Mouse (Mus musculus) neural tube, embryonic 12.5 days (tissue): ENCODE results near the gene Zbbx. TPM values are rescaled to one million over a fixed set of nuclear protein-coding genes. Genes with fewer than 3 reads are reported as not detected.

Source experiments
- ATAC-seq: fragments of 200-750 bp; cut with Nextera tagmentation; 2 replicates; pipeline ENCODE4 v1.8.0; 2017; ENCODE audit warnings: low read depth, mild to moderate bottlenecking, moderate TSS enrichment, moderate library complexity; ENCODE audit not compliant: low FRiP score
- H3K27ac ChIP-seq: fragments of 300-500 bp; sonication (generic); 2 replicates; pipeline ENCODE4 v1.5.1; 2016
- H3K27me3 ChIP-seq: fragments of 300-500 bp; sonication (generic); replicated peaks from 2 replicates; pipeline ENCODE4 v1.6.1; 2016; ENCODE audit warnings: mild to moderate bottlenecking
- H3K36me3 ChIP-seq: fragments of 300-500 bp; sonication (generic); 2 replicates; pipeline ENCODE4 v1.6.1; 2016; ENCODE audit warnings: mild to moderate bottlenecking
- H3K4me1 ChIP-seq: fragments of 300-500 bp; sonication (generic); 2 replicates; pipeline ENCODE4 v1.6.1; 2016
- H3K4me2 ChIP-seq: fragments of 300-500 bp; sonication (generic); replicated peaks from 2 replicates; pipeline ENCODE4 v1.6.1; 2016; ENCODE audit warnings: mild to moderate bottlenecking
- H3K4me3 ChIP-seq: fragments of 300-500 bp; sonication (generic); 2 replicates; pipeline ENCODE4 v1.5.1; 2016
- H3K9ac ChIP-seq: fragments of 300-500 bp; sonication (generic); 2 replicates; pipeline ENCODE4 v1.6.1; 2016; ENCODE audit warnings: mild to moderate bottlenecking
- H3K9me3 ChIP-seq: fragments of 300-500 bp; sonication (generic); 2 replicates; pipeline ENCODE4 v1.6.1; 2016; ENCODE audit warnings: mild to moderate bottlenecking
- WGBS: fragments of 180-500 bp; shearing (Covaris S2); methylation state at CpG from one replicate; pipeline ENCODE4 v1.1.7; 2016; 5-methylcytosine and 5-hydroxymethylcytosine counted together
- polyA plus RNA-seq: library from polyadenylated mRNA; unstranded; fragments of >200 nt; fragmentation: Nextera tagmentation; extraction: Ambion mirVana; gene quantifications from 2 replicates; pipeline ENCODE4 v1.2.1, GENCODE M21; 2016

Gene Zbbx
- not detected in 2 replicates for polyA plus RNA-seq

- peak within 1 kb of the TSS; percentile 67 for H3K4me2 ChIP-seq
- no peak within 1 kb of the TSS for H3K27ac ChIP-seq
- peak within 1 kb of the TSS; percentile 32 for H3K4me3 ChIP-seq
- H3K9ac ChIP-seq = no peak within 1 kb of the TSS
- 15% methylated on average over 20 of the region's 20 CpGs for WGBS
- peak; percentile 99 for ATAC-seq
- no peaks in the 10 kb centered on the region for H3K36me3 ChIP-seq
- no peaks in the 10 kb centered on the region for H3K4me1 ChIP-seq
- H3K27me3 ChIP-seq = no peaks in the 10 kb centered on the region
- H3K9me3 ChIP-seq = no peaks in the 10 kb centered on the region
Measured at GRCm38 (mm10) chr3:75164838-75165496, at the start of gene Zbbx. Gene Zbbx (minus strand): TSS chr3:75165034.

GRCm38 (mm10) chr3:75202808-75203503, 38.1 kb upstream of the Zbbx start:
- no peaks in the 10 kb centered on the region for H3K27me3 ChIP-seq
- no peak overlapping the region for H3K4me2 ChIP-seq
- no peaks in the 10 kb centered on the region for H3K36me3 ChIP-seq
- H3K4me1 ChIP-seq = no peaks in the 10 kb centered on the region
- ATAC-seq = 0 out of 2 replicates have a peak, but pooled peaks have one; percentile 61
- H3K4me3 ChIP-seq = no peak overlapping the region
- H3K9me3 ChIP-seq = no peaks in the 10 kb centered on the region
- no peak overlapping the region for H3K27ac ChIP-seq
- 41% methylated on average over 12 of the region's 12 CpGs for WGBS
- H3K9ac ChIP-seq = no peak overlapping the region

DNA sequence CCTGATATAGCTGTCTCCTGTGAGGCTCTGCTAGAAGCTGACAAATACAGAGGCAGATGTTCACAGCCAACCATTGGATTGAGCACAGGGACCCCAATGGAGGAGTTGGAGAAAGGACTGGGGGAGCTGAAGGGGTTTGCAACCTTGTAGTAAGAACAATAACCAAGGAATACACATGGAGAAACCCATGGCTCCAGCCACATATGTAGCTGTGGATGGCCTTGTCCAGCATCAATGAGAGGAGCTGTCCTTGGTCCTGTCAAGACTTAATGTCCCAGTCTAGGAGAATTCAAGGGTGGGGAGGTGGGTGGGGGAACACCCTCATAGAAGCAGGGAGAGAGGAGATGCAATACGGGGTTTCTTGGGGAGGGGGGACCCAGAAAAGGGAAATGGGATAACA, 17.8 kb upstream of the Zbbx start:
- ATAC-seq = no peak
- Histone ChIP-seq H3K4me2 (no peak overlapping the region), H3K36me3 (no peaks in the 10 kb centered on the region), H3K27me3 (no peaks in the 10 kb centered on the region), H3K4me1 (no peaks in the 10 kb centered on the region), H3K4me3 (no peak overlapping the region), H3K9me3 (no peaks in the 10 kb centered on the region), H3K9ac (no peak overlapping the region), H3K27ac (no peak overlapping the region)
- WGBS = 73% methylated on average over 1 of the region's 1 CpGs

DNA sequence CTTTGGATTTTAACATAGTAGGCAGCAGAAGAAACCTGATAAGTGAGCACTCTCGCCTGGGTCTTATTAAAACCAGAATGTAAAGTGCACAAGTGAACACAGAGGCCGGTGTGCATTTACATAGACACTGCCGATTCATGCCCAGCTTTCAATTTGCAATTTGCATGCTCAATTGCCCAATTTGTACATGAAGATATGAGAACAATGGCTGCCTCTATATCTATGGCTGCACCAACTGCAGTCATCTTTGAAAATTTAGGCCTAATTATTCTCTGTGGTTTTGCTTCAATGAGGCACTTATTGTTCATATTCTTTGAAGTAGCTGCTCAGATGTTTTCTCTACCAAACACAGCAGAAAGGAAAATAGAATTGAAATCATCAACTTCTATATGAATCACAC, 23.0 kb downstream of the Zbbx start:
- ATAC-seq = 0 out of 2 replicates have a peak, but pooled peaks have one; percentile 37
- H3K4me3 ChIP-seq = no peak overlapping the region

GRCm38 (mm10) chr3:75104867-75105266, 60.0 kb downstream of the Zbbx start:
- Histone ChIP-seq H3K4me3 (no peak overlapping the region), H3K27me3 (no peaks in the 10 kb centered on the region), H3K9me3 (no peaks in the 10 kb centered on the region), H3K9ac (no peak overlapping the region), H3K27ac (no peak overlapping the region), H3K36me3 (no peaks in the 10 kb centered on the region), H3K4me1 (no peaks in the 10 kb centered on the region), H3K4me2 (no peak overlapping the region)
- no peak for ATAC-seq

More for the DNA sequence above, 23.0 kb downstream of the Zbbx start:
- no peaks in the 10 kb centered on the region for H3K4me1 ChIP-seq
- H3K4me2 ChIP-seq = no peak overlapping the region
- H3K27ac ChIP-seq = no peak overlapping the region
- H3K9ac ChIP-seq = no peak overlapping the region
- H3K9me3 ChIP-seq = no peaks in the 10 kb centered on the region
- H3K27me3 ChIP-seq = no peaks in the 10 kb centered on the region
- H3K36me3 ChIP-seq = no peaks in the 10 kb centered on the region
- 45% methylated on average over 3 of the region's 3 CpGs for WGBS

- H3K4me3 ChIP-seq = no peak overlapping the region
- no peaks in the 10 kb centered on the region for H3K4me1 ChIP-seq
- H3K9ac ChIP-seq = no peak overlapping the region
- no peak overlapping the region for H3K27ac ChIP-seq
- H3K36me3 ChIP-seq = no peaks in the 10 kb centered on the region
- H3K4me2 ChIP-seq = no peak overlapping the region
- H3K27me3 ChIP-seq = no peaks in the 10 kb centered on the region
- ATAC-seq = no peak
- WGBS = 65% methylated on average over 1 of the region's 1 CpGs
- no peaks in the 10 kb centered on the region for H3K9me3 ChIP-seq
Measured at GRCm38 (mm10) chr3:75085762-75086161, 79.1 kb downstream of the Zbbx start.

DNA sequence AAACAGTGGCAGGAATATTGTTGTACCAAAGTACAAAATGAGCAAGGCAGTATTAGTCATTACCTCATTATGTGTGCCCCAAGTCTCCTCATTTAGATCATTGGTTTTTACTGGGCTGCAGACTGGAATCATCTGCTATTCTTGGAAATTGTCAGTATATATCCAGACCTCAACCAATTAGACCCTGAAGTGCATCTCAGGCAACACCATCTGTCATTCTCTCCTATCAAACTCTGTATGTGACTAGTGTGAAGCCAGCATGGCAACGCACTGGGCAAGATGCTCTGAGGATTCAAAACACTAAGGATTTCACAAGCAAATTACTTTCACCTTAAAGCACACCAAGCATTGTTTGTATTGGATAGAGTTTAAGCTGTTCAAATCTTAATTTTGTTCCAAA, 85.9 kb downstream of the Zbbx start:
- H3K4me1 ChIP-seq = no peaks in the 10 kb centered on the region
- 79% methylated on average over 1 of the region's 1 CpGs for WGBS
- H3K36me3 ChIP-seq = no peaks in the 10 kb centered on the region
- no peak overlapping the region for H3K4me2 ChIP-seq
- no peaks in the 10 kb centered on the region for H3K9me3 ChIP-seq
- H3K27ac ChIP-seq = no peak overlapping the region
- no peaks in the 10 kb centered on the region for H3K27me3 ChIP-seq
- H3K4me3 ChIP-seq = no peak overlapping the region
- no peak overlapping the region for H3K9ac ChIP-seq
- ATAC-seq = no peak

DNA sequence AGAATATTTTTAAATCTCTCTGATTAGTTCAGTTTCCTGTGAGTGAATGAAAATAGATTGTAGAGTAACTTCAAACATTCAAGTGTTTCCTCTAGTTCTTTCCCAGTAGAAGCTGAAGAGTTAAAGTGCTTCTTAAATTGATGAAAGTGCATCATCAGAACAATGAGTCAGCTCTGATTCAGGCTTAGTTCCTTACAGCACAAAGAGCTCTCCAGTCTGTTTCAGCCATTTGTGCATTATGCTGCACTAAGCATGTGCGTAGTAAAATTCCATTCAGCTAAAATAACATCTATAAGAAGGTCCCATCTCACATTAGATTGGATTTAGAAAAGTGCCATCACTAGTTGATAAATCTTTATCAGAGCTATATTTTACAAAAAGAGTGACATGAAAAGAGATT, 155.1 kb downstream of the Zbbx start:
- Histone ChIP-seq H3K27me3 (no peaks in the 10 kb centered on the region), H3K36me3 (no peaks in the 10 kb centered on the region), H3K4me3 (no peak overlapping the region), H3K27ac (no peak overlapping the region), H3K4me2 (no peak overlapping the region), H3K9ac (no peak overlapping the region), H3K9me3 (no peaks in the 10 kb centered on the region), H3K4me1 (no peaks in the 10 kb centered on the region)
- WGBS = 94% methylated on average over 1 of the region's 1 CpGs
- ATAC-seq = no peak

Other genes starting within 250 kb of the Zbbx start
- gene Serpini2, start 105.0 kb upstream of the Zbbx start, polyA plus RNA-seq = not detected in 2 replicates